Mouse (Mus musculus): ENCODE data around the gene Psmb8.

GRCm38 (mm10) chr17:34197904-34198520 lies 491 bp downstream of the Psmb8 start:
- no peak for TF ChIP-seq USF1 (IDR thresholded peaks at IDR 0.05; ENCODE audit: low read depth, low read length)
- TF ChIP-seq POLR2A (IDR thresholded peaks at IDR 0.05; ENCODE audit: control insufficient read depth in 1 of 2, insufficient read depth in 1 of 2, low read depth in 1 of 2, low read length in 2 of 2, poor library complexity in 1 of 2) = 0 out of 4 replicates have a peak, but pooled peaks of 1 of the 2 experiments have one; percentile 54
- no peak for TF ChIP-seq ZNF384 (IDR thresholded peaks at IDR 0.05; ENCODE audit: low read depth, low read length)
- no peak for TF ChIP-seq SMC3 (IDR thresholded peaks at IDR 0.05; ENCODE audit: low read depth, low read length)
- TF ChIP-seq RAD21 (IDR thresholded peaks at IDR 0.05; ENCODE audit: low read depth, low read length) = no peak
- TF ChIP-seq CTCF (IDR thresholded peaks at IDR 0.05 in 2 of 3, conservative IDR thresholded peaks at IDR 0.05 in 1 of 3; ENCODE audit: control insufficient read depth in 1 of 3, insufficient read depth in 1 of 3, low read depth in 2 of 3, low read length in 3 of 3, poor library complexity in 1 of 3, severe bottlenecking in 1 of 3) = no peak
- peak; percentile 29; the same call in 1 of the 2 replicates for TF ChIP-seq MXI1 (IDR thresholded peaks at IDR 0.05; ENCODE audit: low read depth, low read length)
- TF ChIP-seq E2F4 (IDR thresholded peaks at IDR 0.05; ENCODE audit: borderline replicate concordance, low read depth, low read length) = no peak
- no peak for TF ChIP-seq MEF2A (IDR thresholded peaks at IDR 0.05; ENCODE audit: extremely low read depth, insufficient replicate concordance, low read depth, low read length, poor library complexity, severe bottlenecking)
- 0 out of 2 replicates have a peak, but pooled peaks have one; percentile 66 for TF ChIP-seq CHD1 (IDR thresholded peaks at IDR 0.05; ENCODE audit: low read depth, low read length)
- TF ChIP-seq TCF12 (IDR thresholded peaks at IDR 0.05; ENCODE audit: low read depth, low read length) = 0 out of 2 replicates have a peak, but pooled peaks have one; percentile 8
